Mouse (Mus musculus): ENCODE measurements at regions not wholly inside any gene's neighbourhood (a gene's known extent, or its start where the extent isn't known, plus 50 kb on each side); places are given as distances from the start of the nearest gene placed in this dataset.

GRCm38 (mm10) chr1:38739018-38739417, 74.3 kb upstream of the Aff3 start:
- no peak for DNase-seq

DNA sequence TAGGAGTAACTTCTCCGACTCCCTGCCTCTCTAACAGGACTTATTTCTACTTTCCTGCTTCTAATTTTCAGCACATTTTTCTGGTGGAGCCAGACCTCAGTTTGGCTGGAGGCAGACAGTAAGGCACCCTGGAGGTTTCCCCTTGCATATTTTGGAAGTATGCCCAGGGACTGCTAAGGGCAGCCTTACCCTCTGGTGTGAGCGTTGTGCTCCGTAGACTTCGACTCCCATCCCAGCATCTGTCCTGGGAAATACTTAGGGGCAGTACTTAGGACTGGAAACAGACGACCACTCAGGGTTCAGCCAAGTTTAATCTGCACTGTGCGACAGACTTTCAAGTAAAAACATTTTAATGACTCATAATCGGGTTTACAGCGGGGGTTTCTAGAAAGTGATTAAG, 71.0 kb upstream of the Aff3 start:
- no peak for DNase-seq

GRCm38 (mm10) chr1:38733201-38733600, 68.4 kb upstream of the Aff3 start:
- no peak for DNase-seq

DNA sequence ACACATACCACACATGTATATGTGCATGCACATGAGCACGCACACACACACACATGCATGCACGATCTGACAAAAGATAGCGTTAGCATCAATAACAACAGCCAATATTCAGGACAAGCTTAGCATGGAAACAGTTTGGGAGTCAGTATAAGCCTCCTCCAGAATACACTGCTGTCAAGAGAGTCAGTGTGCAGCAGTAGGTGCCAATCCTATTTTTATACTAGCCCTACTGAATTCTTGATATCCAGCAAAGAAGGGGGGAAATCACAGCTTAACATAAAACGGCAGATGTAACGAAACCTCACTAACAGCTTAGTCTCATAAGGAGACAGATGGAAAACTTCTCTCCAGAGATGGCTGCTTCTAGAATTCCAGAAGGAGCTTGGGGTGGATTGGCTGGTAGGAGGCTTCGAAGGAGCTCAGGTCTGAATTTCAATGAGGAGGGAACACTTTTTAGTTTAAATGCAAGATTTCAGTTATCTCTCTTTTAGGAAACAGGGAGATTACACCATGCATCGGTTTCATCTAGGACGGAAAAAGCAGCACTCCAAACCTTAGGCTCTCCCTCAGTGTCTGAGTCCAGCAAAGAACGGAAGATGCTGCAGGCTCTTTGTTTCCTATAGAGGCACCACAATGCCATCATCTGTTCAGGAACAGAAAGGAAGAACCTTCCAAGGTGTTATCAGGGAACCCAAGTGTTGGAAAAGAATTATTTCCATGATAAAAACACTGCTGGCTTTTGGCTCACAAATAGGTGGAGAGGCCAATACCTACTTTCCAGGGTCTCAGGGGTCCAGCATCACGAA, 65.4 kb upstream of the Aff3 start:
- DNase-seq, result peak; percentile 22

DNA sequence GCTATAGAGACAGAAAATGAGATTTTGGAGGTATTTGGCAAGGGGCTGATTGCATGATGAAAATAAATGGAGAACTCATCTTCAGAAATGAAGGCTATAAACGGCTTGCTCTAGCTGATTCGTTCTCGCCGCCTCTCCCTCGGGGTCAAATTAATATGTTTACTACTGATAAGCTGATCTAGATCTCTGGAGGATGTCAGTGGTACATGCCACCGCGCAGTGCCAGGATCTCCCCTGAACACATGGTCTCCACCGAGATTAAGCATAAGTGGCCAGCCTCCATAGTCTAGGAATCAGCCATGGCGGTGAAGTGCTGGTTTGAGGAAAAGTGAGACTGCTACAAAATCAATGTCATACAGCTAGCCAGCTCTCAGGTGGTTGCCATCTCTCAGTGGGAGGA, 61.0 kb upstream of the Aff3 start:
- no peak for DNase-seq

DNA sequence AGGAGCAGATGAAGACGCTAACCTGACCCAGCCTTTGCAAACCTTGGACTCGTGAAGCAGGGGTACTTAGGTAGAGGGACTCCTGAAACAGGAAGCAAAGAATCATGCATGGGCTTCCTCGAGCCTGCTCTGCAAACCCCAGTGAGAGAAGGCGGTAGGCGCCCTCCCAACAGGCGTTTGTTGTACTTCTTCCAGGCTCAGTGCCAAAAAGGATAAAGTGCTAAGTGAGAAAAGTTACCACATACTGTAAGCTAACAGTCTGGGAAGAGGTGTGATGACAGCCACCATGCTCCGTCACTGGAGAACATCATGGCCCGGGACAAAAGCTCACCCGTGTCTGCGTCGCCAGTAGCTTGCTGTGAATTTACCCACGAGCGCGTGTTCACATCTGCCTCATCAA, 59.9 kb upstream of the Aff3 start:
- DNase-seq, result no peak

DNA sequence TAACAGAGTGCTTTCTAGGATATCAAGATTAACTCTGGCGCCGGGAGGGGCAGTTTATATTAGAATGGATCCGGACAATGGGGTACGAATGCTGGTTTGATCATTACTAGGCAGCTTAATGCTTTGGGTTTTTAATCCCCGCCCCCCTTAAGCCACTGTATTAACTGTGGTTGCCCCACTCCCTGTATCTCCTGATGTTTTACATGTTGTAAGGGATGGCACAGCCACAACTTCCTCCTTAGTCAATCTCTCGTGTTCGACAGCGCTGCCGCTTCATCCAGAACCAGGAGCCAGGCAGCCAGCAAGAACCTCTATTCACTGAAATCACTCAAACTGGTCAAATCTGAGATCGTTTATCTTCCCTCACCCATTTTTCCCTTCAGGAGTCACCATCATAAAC, 57.4 kb upstream of the Aff3 start:
- no peak for DNase-seq

DNA sequence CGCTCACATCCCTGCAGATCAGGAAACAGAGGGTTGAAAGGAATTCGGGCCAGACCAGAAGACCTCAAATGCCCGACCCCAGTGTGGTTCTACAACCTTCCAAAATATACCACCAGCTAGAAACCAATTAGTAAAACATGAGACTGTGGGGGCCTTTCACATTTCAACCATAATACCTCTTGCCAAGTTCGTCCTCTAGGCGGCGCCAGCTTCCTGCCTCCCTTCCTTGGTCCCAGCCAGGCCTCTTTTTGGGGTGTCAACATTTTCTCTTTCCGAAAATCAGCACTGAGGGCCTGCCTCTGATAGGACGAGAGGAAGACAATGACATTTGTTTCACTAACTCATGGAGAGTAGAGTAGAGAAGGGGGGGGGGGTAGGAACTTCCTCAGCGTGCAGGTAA, 55.5 kb upstream of the Aff3 start:
- DNase-seq, result no peak

GRCm38 (mm10) chr1:38715621-38716020, 50.9 kb upstream of the Aff3 start:
- DNase-seq, result no peak
